ENCODE assay signal across 8 mouse cellular contexts in the genomic region with DNA sequence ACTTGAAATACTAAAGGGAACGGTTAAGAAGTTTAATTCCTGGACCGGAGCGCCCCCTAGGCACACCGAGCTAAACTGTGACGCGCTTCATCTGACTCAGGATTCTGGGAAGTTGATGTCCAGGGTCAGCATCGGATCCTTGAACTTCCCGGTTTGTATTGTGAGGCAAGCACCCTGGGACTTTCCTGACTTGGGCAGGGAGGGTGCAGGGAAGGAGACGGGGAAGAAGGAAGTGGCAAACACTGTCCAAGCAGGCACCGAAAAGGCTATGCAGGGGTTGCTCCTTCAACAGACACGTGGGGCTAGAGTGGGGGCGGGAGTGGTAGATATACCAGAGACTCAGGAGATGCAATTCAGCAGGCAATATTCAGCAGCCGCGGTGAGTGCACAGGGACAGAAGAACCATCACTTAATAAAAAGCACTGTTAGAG.
DNase-seq lines count a peak whose midpoint lies in the region; ATAC-seq lines count a peak whose summit lies in the region.

No protein-coding gene starts in this region.

- no peak overlapping the region for H3K9ac ChIP-seq in intestine, embryonic 15.5 days

- no peak overlapping the region for H3K4me3 ChIP-seq in intestine, embryonic 15.5 days (replicated peaks)

- H3K4me1 ChIP-seq in intestine, embryonic 15.5 days (replicated peaks): peaks cover 11% of the 10 kb centered on the region; the same call in 1 of the 2 replicates

- peak; percentile 83 for DNase-seq in adrenal gland, adult 8-10 months
- DNase-seq in embryo, embryonic 11 days: peak; percentile 83
- peak; percentile 73 for DNase-seq in gastrocnemius, postnatal 14 days
- peak; percentile 50 to 85 for DNase-seq in left cerebral cortex, postnatal 10 days (ENCODE audit: extremely low spot score in 1 of 2, low spot score in 2 of 2)
- peak; percentile 35 to 60 for DNase-seq in spleen, adult 18-20 months

- intact Hi-C loops in gastrocnemius, postnatal 14 days (cut with DNase I; ENCODE audit: low total_unique reads): loop anchor here (5.0 to 10.0 kb wide), 2 partner anchors 135 to 152 kb away; partner anchors contain the start of gene Glul
- intact Hi-C loops in left cerebral cortex, postnatal 10 days (cut with DNase I): loop anchor here (2.0 to 5.0 kb wide), 2 partner anchors 85 to 132 kb away; partner anchors contain the start of gene Teddm2

- WGBS in intestine, embryonic 15.5 days: 16% methylated on average over 14 of the region's 14 CpGs

- no peaks in the 10 kb centered on the region for H3K9me3 ChIP-seq in intestine, embryonic 15.5 days

- no peaks in the 10 kb centered on the region for H3K27me3 ChIP-seq in intestine, embryonic 15.5 days (replicated peaks)

- peak overlapping the region; percentile 44 for H3K4me2 ChIP-seq in intestine, embryonic 15.5 days (replicated peaks)

- no peaks in the 10 kb centered on the region for H3K36me3 ChIP-seq in intestine, embryonic 15.5 days

- H3K27ac ChIP-seq in intestine, embryonic 15.5 days: no peak overlapping the region

- peak; percentile 45 for ATAC-seq in intestine, embryonic 15.5 days
- ATAC-seq in megakaryocyte progenitor cell, adult 5-6 weeks (replicated peaks; ENCODE audit: poor library complexity): peak; percentile 45
- no peak for ATAC-seq in activated CD4-positive, CD25-positive, alpha-beta regulatory T cell, adult 4 months
